Mouse (Mus musculus): ENCODE results near the gene Rcn3. TPM values are rescaled to one million over a fixed set of nuclear protein-coding genes. Genes with fewer than 3 reads are reported as not detected.
"Not testable (repeated sequence)": the region's sequence is repeated elsewhere in the genome, so short reads cannot be mapped to it uniquely, and the experiment has no call there.

The Rcn3 gene
- total RNA-seq, 4 experiments from 2014 or later: 33.1 to 51.0 (median 37.1) TPM

DNA sequence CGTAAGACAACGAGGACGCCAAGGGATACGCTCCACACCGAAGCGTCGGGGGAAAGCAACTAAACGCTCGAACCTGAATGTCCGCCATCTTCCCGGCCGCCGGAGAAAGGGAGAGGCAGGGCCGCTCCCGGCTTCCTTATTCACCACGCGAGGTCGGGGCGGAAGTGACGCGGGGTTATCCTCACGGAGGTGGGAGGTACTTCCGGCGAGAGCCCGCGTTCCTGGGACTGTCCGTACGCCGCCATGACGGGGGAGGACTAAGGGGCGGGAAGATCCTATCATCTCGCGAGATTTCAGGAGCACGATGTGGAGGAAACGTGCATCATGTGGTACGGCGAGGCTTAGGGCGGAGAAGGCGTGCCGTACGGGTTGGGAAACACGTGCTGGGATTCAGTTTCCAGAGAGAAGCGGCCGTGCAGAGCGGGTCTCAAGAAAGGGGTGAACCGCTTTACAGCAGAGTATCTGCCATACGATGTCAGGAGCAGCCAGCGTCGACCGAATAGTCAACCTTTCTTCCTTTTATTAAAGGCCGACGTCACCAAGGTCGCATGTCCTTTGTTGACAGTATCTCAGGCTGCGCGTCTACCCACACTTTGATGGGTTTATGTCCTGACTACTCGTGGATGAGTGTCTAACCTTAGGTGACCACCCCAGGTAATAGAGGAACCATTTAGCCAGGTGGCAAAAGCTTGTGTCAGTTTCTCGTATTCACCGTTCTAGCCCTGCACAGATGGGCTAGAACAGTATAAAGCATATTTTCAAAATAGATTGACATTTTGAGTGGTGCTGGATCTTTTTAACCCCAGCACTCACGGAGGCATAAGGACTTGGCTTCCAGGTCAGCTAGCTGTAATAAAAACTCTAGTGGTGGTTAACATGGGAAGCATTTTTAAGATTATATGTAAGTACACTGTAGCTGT lies 32.5 kb upstream of the Rcn3 start, which contains the start of gene Rps11:
Gene Rps11, minus strand, starts transcription at position 216 of the 920 bp plus-strand sequence.
- DNase-seq: peak; percentile 99

DNA sequence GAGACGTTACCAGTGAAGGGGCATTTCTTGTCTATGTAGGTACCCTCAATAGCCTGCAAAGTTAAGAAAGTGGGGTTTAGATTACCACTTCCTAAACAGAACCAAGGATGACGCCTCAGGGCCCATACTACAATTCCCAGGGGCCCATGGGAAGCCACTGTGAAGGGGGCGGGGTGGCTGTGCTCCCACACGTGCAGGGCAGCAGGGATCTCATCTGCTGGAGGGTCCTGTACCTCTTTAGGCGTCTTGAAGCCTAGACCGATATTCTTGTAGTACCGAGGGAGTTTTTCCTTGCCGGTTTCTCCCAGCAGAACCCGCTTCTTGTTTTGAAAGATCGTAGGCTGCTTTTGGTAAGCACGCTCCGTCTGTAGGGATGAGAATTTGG lies 31.2 kb upstream of the Rcn3 start:
- DNase-seq: no peak

DNA sequence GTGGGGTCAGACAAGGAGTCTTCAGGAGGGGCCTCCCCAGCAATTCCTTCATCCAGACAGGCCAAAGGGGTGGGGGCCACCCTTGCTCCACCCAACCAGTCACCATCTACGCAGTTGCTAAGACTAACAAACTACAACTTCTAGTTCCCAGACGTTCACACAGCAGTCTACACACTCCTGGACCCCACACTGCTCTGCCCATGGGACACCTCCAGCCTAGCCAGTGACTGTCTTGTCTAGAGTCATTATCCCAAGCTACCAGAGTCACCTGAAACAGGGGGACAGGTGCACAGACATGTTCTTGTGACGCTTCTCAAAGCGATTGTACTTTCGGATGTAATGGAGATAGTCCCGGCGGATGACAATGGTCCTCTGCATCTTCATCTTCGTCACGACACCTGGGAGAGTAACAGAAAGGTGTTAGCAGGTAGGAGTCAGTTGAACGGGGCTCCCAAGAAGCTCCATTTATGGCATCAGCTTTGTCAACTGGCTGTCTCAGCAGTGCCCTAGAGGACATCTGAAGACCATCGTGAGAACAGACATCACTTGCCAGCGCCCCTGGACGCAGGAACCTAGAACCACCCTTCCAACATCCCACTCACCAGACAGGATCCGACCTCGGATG lies 30.7 kb upstream of the Rcn3 start:
- no peak for DNase-seq

DNA sequence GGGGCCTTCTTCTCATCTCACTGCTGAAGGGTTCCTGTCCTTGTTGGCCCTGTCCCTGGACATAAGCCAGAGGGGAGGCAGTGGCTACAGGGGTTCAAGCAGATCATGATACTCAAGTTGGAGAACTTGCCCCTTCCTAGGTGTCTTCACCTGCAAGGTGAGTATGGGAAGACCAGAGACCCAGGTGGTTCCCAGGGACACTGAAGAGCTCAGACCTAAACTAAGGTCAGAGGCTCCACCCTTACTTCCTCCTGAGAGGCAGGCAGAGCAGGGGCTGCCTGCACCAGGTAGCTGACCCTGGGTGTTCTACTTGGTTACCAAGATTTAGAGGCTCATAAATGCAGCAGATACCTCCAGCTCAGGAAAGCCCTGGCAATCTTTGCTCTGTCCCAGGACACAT lies 29.9 kb upstream of the Rcn3 start:
- no peak for DNase-seq

DNA sequence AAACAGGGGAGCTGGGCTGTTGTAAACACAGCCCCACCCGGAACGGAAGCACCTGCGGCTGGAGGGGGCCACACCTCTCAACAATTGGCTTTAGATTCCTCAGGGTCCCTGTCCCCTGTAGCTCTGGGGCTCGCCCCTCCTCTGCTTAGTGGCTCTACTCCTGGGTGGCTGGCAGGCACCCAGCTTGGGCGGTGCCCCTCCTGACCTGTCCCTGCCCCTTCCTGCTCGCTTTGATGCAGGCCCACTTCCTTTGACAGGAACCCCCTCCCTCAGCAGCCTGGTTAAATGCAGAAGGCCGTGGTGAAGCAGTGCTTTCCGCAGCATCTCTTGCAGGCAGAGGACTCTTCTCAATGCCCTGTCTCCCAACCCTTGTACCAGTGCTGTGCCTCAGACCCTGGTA lies 29.4 kb upstream of the Rcn3 start:
- DNase-seq: no peak

DNA sequence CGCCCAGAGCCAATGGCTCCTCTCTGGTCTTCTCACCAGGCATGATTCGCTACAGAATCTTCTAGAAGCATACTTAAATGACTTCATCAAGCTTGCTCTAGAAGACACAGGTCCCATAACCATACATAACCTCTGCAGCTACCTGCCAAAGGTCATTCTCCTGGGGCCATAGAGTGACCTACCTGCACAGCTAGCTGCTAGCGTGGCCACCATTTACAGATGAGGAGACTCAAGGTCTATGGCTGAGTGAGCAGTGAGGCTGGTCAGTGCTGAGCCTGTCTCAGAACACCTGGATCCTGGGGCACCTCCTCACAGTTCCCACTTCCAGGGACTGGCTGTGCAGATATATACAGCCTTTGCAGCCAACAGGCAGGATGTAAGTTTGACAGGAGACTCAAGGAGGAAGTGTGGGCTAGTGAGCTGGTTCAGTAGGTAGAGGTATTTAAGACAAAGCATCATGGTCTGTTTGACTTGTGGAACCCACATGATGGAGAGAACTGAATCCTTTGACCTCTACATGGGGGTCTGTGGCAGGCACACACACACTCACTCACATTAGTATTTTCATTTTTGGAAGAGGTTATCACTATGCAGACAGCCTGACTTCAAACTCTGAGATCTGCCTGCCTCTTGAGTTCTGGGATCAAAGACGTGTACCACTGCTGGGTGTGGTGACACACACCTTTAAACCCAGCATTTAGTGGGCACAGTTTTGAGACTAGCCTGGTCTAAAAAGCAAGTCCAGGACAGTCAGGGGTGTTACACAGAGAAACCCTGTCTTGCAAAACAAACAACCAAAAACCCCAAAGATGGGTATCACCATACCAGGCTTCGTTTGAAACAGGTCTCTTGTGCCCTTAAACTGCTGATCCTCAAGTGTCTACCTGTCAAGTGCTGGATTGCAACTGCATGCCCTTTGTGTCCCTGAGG lies 28.0 kb upstream of the Rcn3 start:
- no peak for DNase-seq

DNA sequence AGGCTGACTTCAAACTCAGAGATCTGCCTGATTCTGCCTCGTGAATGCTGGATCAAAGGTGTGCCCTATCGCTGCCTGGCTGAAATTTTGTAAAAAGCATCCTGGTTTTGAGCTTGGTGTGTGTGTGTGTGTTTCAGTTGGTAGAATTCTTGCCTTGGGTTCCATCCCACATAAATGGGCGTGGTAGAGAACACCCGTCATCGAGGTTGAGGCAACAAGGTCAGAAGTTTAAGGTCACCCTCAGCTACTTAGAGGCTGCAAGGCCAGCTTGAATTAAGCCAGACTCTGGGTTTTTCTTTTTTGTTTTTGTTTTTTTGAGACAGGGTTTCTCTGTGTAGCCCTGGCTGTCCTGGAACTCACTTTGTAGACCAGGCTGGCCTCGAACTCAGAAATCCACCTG lies 26.3 kb upstream of the Rcn3 start:
- no peak for DNase-seq

DNA sequence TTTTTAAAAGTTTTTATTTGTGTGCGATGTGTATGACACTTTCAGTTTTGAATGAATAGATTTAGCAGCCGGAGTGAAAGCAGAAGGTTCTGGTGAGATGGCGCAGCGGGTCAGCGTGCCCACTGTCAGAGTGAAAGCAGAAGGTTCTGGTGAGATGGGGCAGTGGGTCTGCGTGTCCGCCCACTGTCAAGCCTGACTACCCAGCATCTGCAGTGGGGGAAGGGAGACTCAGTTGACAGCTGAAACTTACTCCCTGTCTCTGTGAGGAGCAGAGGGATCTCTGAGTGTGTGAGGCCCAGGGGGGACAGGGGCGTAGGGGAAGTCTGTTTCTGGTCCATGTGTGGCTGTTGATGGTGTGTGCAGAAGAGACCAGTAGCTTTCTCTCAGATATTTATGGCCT lies 25.5 kb upstream of the Rcn3 start:
- no peak for DNase-seq

DNA sequence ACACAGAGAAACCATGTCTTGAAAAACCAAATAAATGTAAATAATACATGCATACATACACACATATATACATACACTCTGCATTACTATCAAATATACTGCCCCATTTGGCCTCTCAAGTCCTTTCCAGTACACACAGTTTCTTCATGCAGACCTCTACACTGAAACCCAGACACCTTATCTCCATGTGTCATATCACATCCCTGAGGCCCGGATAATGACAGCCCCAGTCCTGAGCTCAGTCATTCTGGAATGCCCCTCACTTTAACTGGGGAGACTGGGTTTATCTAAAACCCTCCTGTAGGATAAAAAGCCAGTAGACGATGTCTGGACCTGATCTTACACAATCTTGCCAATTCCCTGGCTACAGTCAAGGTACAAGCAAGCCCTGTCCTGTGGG lies 21.5 kb upstream of the Rcn3 start:
- DNase-seq: no peak

DNA sequence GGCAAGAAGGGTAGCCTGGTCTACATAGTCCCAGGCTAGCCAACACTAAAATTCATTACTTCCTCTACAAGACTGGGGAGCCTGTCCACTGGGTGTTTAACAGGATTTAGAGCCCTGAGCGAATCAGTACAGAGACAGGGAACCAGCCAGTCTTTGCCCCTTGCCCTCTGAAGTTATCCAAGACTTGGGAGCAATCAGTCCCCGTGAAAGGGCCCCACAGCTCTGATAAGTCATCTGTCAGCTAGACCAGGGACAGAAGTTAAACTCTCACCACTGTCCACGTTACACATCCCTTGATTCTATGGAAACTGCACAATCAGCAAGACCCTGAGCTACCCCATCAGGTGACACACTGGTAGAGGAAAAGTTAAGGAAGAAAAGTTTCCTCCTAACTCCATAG lies 20.5 kb upstream of the Rcn3 start:
- DNase-seq: no peak

DNA sequence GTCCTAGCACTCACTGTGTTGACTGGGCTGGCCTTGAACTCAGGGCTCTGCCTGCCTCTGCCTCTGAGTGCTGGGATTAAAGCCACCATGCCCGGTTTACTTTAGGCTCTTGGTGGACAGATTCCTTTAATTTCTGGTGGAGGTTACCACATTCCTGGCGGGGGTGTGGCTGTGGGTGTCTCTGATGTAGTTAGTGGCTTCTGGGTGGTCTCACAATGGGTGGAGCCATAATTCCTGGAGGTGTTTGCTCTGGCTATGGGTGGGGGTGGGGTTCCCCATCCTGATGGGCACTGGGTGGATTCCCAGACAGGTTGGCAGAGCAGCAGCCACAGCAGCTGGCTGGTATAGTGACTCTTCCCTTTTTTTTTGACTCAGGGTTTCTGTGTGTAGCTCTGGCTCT lies 19.9 kb upstream of the Rcn3 start:
- no peak for DNase-seq

DNA sequence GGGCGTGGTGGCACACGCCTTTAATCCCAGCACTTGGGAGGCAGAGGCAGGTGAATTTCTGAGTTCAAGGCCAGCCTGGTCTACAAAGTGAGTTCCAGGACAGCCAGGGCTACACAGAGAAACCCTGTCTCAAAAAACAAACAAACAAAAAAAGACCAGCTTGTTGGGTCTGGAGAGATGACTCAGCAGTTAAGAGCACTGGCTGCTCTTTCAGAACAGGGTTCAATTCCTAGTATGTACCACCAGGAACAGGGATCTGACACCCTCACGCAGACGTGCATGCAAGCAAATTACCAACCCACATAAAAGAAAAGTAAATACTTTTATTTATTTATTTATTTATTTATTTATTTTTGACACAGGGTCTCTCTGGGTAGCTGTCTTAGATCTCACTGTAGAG lies 18.1 kb upstream of the Rcn3 start:
- not testable (repeated sequence) for DNase-seq

DNA sequence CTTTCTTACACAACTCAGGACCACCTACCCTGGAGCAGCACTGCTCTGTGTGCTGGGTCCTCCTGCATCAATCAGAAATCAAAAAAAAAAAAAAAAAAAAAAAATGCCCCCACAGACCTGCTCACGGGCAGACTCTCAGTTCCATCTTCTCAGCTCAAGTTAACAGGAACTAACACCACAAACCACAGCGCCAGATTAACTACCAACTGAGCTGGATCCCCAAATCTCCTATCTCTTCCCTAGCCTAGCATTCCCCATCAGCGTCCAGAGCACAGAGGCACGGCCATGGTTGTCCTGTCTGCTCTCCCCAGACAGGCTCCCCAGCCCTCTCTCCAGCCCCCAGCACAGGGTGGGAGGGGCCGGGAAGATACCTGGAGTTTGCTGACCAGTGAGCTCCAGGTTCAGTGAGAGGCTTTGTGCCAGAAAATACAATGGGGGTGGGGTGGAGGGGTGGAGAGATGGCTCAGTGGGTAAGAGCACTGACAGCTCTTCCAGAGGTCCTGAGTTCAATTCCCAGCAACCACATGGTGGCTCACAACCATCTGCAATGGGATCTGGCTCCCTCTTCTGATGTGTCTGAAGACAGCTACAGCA lies 15.1 kb upstream of the Rcn3 start:
- no peak for DNase-seq

DNA sequence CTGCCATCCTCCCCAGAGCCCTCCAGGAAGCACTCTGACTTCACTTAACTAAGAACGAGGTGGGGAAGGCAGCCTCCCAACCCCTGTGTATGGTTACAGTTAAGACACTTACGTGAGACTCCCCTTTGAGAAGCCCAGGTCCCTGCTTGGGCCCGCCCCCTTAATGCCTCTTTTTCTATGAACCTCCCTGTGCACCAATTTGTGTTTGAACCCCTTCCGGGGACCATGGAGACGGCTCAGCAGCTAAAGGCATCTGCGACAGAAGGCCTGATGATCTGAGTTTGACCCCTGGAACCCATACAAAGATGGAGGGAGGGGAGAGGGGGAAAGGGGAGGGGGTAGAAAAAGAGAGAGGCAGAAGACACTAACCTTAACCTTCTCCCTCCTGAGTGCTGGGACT lies 14.4 kb upstream of the Rcn3 start:
- no peak for DNase-seq

DNA sequence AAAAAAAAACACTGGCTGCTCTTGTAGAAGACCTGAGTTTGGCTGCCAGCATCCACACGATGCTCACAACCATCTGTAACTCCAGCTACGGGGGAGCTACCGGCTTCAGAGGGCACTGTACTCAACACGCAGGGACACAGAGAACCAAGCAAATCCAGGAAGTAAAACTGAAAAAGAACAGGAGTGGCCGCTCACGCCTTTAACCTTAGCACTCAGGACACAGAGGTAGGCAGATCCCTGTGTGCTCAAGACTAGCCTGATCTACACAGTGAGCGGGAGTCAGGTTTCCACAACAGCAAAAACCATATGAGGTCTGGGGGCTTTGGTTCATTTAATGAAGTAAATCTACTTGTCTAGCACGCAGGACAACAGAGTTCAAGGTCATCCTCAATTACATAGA lies 13.5 kb upstream of the Rcn3 start:
- DNase-seq: no peak

DNA sequence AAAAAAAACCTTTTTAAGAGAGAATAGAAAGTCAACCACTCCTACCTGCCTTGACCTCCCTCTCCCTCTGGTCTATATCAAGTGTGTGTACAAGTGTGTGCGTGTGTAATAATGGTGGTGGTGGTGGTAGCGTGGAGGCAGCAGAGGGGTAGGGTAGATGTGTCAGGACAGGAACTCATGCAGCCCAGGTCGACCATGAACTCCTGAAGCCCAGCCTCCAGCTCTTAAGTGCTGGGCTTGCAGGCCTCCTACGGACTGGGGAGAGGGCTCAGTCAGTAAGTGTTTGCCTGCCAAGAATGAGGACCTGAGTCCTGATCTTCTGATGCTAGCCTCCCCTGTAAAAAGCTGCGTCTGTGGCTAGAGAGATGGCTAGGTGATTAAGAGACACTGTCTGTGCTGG lies 12.9 kb upstream of the Rcn3 start:
- no peak for DNase-seq

DNA sequence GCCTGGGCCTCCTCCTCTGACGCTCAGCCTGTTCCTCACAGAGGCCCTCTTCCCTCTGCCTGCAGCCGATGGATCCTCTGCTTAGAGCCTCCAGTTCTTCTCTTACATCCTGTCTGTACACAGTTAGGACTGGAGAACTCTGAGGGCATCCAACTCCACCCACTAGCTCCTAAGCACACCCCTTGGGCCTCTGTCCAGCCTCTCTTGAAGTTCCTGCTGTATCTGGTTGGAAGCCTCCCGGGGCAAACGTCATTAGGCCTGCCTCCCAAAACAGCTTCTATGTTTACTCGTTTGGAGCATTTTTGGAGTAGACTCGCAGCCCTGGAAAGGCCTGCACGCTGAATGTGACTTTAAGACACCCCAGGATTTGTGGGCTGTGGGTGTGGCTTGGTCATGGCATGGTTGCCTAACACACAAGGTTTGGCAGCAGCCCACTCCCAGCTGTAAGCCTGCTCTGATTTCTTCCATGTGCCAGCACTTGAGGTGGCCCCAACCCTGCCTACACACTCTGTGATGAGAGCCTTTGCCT lies 11.7 kb upstream of the Rcn3 start, which contains the start of gene Fcgrt:
Gene Fcgrt, minus strand, starts transcription at position 200 of the 529 bp plus-strand sequence.
- peak; percentile 96 for DNase-seq

DNA sequence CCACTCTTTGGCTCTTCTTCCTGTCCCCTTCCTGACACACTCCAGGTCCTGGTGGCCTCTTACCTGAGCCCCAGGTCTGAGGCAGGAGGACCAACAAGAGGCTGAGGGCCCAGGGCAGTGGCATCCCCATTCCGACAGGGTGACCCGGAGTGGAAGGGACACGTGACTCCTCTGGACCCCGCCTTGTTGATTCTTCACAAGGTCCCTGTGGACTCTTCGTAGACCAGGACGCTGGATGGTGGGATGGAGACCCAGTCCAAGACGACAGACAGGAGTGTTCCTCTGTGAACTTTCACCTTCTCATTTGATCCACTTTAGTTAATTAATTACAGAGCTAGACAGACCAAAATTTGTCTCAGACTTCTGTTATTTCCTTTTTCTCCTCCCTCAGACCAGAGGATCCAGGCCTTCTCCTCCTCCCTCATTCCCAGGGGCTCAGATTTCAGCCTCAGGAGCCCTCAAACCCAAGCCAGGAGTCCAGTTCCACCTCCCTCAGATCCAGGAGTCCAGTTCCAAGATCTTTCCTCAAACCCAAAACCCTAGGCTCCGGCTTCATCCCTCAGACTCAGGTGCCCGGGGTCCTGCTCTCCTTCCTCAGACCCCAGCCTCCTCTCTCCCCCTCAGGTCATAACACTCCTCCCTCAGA lies 11.0 kb upstream of the Rcn3 start:
- no peak for DNase-seq

DNA sequence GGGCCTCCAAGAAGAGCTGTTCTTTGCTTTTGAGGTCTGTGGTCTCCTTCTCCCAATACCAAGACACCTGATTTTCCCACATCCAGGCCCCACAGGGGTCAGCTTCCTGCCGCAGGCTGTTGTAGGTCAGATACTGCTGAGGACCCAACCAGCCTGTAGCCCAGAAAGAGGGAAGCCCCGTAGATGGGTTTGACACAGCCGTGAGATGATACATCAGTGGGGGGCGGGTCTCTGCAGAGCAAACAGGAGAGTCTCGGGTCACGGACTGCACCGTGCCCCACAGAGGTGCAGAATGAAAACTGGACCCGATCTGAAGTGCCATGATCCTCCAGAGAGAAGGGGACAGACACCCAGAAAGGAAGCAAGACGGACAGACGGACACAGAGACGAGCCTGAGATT lies 10.4 kb upstream of the Rcn3 start:
- DNase-seq: no peak

DNA sequence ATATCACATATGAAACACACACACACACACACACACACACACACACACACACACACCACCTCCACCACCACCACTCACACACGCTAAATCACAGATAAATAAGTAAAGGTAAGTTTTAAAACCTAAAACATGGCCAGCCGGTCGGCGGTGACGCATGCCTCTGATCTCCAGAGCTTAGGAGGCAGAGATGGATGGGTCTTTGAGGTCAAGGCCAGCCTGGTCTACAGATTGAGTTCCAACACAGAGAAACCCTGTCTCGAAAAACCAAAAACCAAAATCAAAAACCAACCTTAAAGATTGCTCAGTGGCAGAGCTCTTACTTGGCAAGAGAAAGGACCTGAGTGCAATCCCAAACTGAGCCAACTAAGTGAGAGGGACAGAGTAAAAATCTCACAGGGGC lies 8.0 kb upstream of the Rcn3 start:
- no peak for DNase-seq

DNA sequence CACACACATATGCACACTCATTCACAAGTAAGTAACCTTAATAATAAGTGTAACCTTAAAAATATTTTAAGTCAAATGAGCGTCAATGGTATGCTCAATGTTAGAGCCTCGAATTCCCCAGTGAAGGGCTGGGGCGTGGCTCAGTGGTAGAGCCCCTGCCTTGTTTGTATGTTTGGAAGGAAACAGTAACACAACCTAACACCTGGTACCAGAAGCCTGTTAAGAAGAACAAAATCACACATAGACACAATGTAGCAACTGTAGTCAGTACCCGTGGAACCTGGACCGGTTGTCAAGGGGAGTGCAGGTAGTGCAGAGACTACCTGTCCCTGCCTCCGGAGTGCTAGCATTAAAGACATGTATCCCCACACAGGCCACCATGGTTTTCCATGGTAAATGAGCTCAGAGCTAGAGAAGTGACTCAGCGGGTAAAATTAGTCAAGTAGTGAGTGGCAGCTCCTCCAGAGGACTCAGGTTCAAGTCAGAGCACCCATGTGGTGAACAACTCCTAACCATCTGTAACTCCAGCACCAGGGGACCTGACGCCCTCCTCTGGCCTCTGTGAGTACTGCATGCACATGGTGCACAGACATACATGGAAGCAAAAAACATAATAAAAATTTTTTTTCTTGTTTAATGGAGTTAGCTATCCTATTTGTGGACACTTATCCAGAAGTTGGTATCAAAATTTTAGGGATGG lies 6.7 kb upstream of the Rcn3 start:
- DNase-seq: no peak

Measured in adrenal gland, adult 8-10 months (tissue).